Mouse (Mus musculus) layer of hippocampus, adult 18-20 months (tissue): ENCODE results near the gene Mvp. TPM values are rescaled to one million over a fixed set of nuclear protein-coding genes. Genes with fewer than 3 reads are reported as not detected.
A peak's percentile ranks its signal among the peaks of the same experiment; 100 is the strongest.

Experiments
- DNase-seq, 2 experiments: peaks; one replicate each; pipeline ENCODE4 v3.0.0; 2022; ENCODE audit warnings: low spot score in 2 of 2
- total RNA-seq, 2 experiments: library from RNA; stranded (reverse); gene quantifications; 2 replicates each; pipeline ENCODE4 v1.2.3; 2021

The Mvp gene
- total RNA-seq, 2 experiments from 2014 or later, result 8.5 to 10.0 TPM

DNA sequence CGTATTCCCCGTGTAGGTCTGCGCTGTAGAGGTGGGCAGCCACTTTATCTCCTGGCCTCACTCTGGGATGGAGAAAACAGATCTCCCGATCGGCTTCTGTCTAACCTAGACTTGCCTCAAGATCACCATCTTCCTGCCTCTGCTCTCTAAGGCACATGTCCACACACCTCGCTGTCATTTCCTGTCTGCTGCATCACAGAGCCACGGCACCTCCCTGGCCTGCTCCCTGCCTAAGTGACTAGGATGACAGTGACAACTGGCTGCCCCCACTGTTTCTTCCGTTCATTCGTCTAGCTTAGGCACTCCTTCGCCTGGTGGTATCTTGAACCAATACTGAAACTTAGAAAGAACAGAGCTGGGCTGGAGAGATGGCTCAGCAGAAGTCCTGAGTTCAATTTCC is 14.9 kb downstream of the Mvp start:
- DNase-seq, result no peak

DNA sequence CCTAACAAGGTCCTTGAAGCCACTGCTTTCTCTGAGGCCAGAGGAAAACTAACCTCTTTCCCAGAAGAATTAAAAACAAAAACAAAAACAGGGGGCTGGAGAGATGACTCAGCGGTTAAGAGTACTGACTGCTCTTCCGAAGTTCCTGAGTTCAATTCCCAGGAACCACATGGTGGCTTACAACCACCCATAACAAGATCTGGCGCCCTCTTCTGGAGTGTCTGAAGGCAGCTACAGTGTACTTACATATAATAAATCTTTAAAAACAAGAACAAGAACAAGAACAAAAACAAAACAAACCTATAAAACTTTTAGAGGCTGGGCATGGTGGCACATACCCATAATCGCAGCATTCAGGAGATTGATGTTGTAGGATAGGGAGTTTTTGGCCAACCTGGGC is 18.0 kb downstream of the Mvp start:
- no peak for DNase-seq

GRCm38 (mm10) chr7:126988816-126989215 is 25.6 kb downstream of the Mvp start:
- no peak for DNase-seq

GRCm38 (mm10) chr7:126986319-126986718 is 28.1 kb downstream of the Mvp start:
- DNase-seq, result no peak

GRCm38 (mm10) chr7:126984667-126985444 is 29.6 kb downstream of the Mvp start:
- DNase-seq, result no peak

- DNase-seq, result no peak
These were observed 31.3 kb downstream of the Mvp start for GRCm38 (mm10) chr7:126983113-126983512.

- DNase-seq, result no peak
These were observed 32.4 kb downstream of the Mvp start for GRCm38 (mm10) chr7:126982054-126982453.

- DNase-seq, result no peak
These were observed 32.8 kb downstream of the Mvp start for GRCm38 (mm10) chr7:126981601-126982000.

DNA sequence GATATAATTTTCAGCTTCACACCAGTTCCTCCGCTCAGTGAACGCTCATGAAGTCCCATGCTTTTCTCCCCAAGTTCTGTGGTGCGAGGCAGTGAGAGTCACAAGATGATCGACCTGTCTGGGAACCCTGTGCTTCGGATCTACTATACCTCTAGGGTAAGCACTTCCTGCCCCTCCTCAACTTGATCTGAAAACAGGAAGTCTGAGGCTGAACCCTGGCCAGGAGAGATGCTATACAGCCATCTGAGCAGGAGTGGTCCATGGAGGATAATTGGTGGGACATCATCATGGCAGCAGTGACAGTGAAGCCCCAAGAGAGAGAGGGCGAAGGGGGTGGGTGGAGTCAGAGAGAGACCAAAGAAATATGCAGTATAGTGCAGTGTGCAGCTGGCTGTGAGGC is 35.6 kb downstream of the Mvp start:
- no peak for DNase-seq

DNA sequence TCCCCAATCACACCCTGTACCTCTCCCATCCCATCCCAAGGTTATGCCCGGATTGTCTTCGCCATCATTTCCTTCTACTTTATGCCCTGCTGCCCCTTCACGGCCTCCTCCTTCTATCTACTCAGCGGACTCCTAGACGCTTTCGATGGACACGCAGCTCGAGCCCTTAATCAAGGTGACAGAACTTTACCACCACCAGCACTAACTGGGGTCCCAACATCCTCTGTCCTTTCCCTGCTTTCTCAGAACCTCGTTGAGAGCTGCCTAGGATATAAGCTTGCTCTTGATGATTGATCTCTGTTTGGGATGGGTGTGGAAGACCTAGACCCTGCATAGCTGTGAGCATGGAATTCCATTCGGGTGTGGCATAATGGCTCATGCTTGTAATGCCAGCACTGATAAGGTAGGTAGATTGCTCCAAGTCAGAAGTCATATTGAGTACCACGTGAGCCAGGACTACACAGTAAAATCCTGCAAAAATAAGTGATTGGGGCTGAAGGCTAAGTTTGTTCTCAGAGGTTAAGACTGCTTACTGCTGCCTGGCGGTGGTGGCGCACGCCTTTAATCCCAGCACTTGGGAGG is 37.5 kb downstream of the Mvp start:
- DNase-seq, result no peak

DNA sequence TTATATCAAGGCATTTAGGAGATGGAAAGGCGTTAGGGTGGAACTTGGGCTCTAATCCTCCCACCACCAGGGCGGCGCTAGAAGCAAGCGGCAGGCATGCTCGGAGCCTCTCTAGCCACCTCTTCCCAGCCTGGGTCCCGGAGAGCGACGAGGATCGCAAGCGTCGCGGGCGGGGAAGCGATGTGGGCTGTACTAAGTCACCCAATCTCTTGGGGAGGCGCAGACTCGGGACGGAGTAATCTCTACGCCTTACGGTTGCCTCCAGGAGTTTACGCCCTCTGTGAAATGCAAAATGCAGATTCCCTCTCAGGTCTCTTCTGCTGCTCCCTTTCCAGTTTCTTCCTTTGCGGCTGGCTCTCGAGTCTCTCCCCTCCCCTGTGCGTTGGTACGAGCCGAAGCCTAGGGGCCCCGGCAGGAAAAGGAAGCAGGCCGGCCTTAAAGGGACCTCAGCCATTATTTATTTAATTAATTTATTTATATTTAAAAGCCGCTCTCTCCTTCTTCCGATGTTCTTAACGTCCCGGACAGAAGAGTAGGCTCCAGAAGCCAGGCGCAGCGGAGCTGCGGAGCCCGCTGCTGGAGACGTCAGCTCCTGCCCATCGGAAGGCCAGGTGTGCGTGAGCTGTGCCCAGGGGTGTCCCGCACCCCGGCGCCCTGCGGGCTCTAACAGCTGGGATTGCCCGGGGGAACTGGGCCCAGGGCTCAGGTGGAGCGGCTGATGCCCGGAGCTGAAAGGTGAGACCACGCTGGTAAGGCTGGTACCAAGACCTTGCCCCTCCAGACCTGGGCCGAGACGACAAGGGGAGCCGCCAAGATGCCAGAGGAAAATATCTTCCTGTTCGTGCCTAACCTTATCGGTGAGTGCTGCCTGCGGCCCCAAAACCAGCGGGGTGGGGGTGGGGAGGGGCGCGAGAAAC is 38.2 kb downstream of the Mvp start, which contains the start of gene Cdiptos:
TSS of gene Cdiptos (minus strand) at position 149 of the 917 bp plus-strand sequence.
- DNase-seq, result peak; percentile 94 to 97

DNA sequence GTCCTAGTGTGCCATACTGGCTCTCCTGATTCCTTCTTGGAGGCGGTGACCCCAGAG is 38.7 kb downstream of the Mvp start, which contains the start of gene Cdipt:
TSS of gene Cdipt (plus strand) at position 22 of the 57 bp plus-strand sequence.
- DNase-seq, result no peak

- no peak for DNase-seq
These were observed 38.9 kb downstream of the Mvp start for GRCm38 (mm10) chr7:126975493-126975892.

DNA sequence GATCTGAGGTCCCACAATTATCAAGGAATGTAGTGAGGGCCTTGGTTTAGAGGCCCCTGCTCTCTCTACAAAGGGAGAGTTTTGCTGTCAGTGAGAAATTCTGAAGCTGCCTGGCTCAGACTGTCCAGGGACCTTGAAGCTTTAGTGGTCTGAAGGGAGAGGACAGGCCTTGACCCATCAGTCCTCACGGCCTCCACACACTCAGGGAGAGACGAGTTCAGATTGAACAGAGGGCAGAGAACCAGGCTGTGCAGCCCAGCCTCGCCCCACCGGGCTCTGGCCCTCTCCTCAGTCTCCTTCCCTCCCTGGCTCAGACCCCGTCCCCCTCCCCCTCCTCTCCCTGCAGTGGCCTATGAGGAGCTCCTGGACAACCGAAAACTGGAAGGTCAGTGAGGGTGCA is 47.1 kb downstream of the Mvp start:
- DNase-seq, result no peak

DNA sequence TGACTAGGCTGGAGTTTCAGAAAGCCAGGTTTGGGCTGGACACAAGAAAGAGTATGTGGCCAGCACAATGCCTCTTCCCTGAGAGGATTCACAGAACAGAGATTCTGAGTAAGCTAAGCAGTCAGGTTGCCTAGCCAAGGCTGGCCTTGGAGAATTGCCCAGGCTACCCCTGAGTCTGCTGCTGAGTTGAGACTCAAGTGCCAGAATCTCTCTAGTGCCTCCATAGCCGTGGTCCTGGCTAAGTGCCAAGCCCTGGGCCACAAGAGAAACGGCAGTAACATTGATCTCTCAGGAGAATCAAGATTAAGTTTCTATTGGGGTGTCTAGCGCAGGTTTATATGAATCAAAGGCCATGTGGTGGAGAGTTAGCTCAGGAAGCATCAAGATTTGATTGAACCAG is 48.9 kb downstream of the Mvp start:
- DNase-seq, result no peak

- DNase-seq, result no peak
These were observed 50.7 kb downstream of the Mvp start for GRCm38 (mm10) chr7:126963548-126964286.

DNA sequence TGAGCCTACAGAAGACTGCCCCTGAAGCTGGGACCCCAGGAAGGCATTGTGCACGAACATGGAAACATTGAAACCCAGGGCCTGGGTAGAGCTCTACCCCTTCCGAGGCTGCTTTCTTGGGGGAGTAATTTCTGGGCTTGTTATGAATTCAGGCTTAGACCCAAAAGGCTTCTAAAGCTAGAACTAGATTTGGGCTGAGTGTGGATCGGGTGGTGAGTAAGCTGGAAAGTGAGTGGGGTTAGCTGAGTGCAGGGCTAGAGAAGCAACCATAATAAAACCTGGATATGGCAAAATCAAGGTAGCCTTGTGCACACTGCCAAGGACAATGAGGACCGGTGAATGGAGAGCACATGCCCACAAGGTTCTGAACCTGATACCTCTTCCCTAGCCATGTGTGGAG is 52.5 kb downstream of the Mvp start:
- no peak for DNase-seq

DNA sequence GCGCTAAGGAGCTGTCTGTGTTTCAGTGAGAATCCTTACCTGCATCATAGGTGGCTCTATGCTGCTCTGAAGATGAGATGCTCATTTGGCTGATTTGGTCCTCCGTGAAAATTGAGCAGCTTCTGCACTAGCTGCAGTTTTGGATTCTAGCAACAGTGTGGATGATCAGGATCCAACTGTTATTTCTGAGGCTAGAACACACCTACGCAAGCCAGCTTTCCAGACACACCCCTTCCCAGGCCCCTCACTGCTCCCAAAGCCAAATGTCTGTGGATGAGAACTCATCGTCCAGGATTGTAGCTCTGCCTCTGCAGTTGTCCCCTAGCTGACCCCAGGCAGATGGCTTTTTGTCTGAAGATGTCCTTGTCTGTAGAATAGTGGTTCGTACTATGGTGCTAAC is 53.3 kb downstream of the Mvp start:
- DNase-seq, result peak in 1 of 2 experiments; percentile 79

DNA sequence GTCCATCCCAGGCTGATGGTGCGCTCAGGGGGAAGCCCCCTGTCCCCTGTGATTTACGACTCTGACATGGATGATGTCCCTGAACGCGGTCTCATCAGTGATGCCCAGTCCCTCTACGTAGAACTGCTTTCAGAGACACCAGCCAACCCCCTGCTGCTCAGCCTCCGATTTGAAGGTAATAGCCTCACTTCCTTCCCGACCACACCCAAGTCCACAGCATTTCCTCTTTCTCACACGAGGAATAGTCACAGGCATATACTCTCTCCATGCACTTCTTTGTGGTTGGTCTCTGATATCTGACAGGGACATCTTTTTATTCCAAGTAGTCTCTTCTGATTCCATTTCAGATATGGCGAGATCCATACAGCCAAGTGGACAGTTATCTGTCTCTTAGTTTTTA is 54.6 kb downstream of the Mvp start:
- DNase-seq, result no peak

GRCm38 (mm10) chr7:126955125-126955524 is 59.3 kb downstream of the Mvp start:
- no peak for DNase-seq

GRCm38 (mm10) chr7:126952646-126953045 is 61.8 kb downstream of the Mvp start:
- DNase-seq, result no peak

DNA sequence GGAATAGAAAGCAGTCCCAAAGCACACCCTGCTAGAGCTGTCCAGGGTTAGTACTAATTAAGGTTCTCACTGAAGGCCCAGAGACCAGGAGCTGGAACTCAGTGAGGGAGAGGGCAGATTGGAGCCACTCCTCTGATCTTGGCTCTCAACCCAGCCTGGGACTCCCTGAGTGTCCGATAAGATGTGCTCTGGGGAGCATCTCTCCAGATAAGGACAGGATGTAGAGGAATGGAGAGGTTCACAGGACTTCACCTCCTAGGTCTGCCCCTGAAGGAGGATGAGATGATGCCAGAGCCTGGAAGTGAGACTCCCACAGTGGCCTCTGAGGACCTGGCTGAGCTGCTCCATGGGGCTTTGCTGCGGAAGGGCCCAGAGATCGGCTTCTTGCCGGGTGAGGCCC is 62.7 kb downstream of the Mvp start:
- no peak for DNase-seq
